Comparison of ENCODE assay signal across 8 mouse cellular contexts in the genomic region with DNA sequence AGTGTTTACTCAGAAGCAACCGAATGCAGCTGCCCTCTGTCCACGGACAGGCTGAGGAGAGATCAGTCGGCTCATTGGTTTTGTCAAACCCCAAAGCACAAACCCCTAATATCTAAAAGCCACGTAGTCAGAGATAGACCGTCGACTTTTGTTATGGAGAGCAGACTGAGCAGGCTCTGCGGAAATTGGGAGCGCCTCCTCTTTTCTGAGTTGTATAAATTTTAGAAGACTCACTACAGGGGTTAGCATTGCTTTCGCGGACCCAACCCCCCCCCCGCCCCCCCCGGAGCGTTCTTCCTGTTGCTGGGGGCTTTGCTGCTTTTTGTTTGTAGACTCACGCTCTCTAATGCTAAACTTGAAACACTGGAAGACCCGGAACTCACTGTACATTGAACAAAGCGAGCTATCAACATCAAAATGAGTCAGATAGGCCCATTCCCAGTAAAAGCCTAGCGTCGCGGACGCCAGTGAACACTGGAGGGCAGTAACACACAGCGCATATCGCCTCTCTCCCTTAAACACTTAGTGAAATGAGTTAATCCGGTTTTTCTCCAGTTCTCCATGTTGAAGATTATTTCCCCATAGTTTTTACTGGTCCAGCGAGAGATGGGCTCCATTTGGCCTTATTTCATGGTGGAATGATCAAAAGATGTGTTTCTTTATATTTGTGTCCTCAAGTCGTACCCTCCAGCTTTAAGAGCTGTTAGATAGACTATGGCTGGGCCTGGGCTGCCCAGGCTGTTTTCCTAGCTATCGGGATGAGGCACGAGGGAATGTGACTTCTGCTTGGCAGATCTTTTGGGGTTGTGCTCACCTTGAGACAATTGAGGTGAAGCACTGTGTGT. TPM values are rescaled to one million over a fixed set of nuclear protein-coding genes. Genes with fewer than 3 reads are reported as not detected.
DNase-seq lines count a peak whose midpoint lies in the region; ATAC-seq and TF ChIP-seq lines count a peak whose summit lies in the region.

No protein-coding gene starts in this region.

- intact Hi-C loops in left cerebral cortex, postnatal 36 days (cut with DNase I): loop anchor here (2.0 to 5.0 kb wide), 3 partner anchors 640 to 1385 kb away; no protein-coding TSS in a partner anchor

- H3K9me3 ChIP-seq in forebrain, embryonic 12.5 days: no peaks in the 10 kb centered on the region
- H3K9me3 ChIP-seq in intestine, postnatal 0 days (ENCODE audit: control insufficient read depth): no peaks in the 10 kb centered on the region
- no peaks in the 10 kb centered on the region for H3K9me3 ChIP-seq in midbrain, embryonic 16.5 days (replicated peaks; ENCODE audit: control insufficient read depth, low read length, poor library complexity, severe bottlenecking)

- H3K4me1 ChIP-seq in forebrain, embryonic 12.5 days: no peaks in the 10 kb centered on the region
- H3K4me1 ChIP-seq in intestine, postnatal 0 days (replicated peaks; ENCODE audit: control insufficient read depth, insufficient read depth, low read length): no peaks in the 10 kb centered on the region
- peaks cover 3% of the 10 kb centered on the region for H3K4me1 ChIP-seq in midbrain, embryonic 16.5 days (ENCODE audit: control insufficient read depth, insufficient read depth, low read length)
- no peaks in the 10 kb centered on the region for H3K4me1 ChIP-seq in thymus, adult 2 months (replicated peaks; ENCODE audit: control insufficient read depth, insufficient read depth, low read length)

- no peak overlapping the region for H3K9ac ChIP-seq in forebrain, embryonic 12.5 days
- H3K9ac ChIP-seq in intestine, postnatal 0 days (ENCODE audit: low read depth, low read length): no peak overlapping the region
- no peak overlapping the region for H3K9ac ChIP-seq in midbrain, embryonic 16.5 days (ENCODE audit: low read depth, low read length)

- no peak overlapping the region for H3K27ac ChIP-seq in forebrain, embryonic 12.5 days
- no peak overlapping the region for H3K27ac ChIP-seq in intestine, postnatal 0 days (ENCODE audit: low read depth, low read length)
- no peak overlapping the region for H3K27ac ChIP-seq in midbrain, embryonic 16.5 days (ENCODE audit: low read length)
- no peak overlapping the region for H3K27ac ChIP-seq in thymus, adult 2 months (ENCODE audit: control insufficient read depth, insufficient read depth, low read length)

- POLR2A ChIA-PET in Patski (lab: Charles Lee): no interaction called here

- in situ Hi-C loops in Patski (cut with MboI; ENCODE audit: low pct_unique_long_range_greater_than_20kb): no loop called here

- TF ChIP-seq CTCF in Patski (IDR thresholded peaks at IDR 0.05): peak; percentile 42
- peak; percentile 93 for TF ChIP-seq CTCF in intestine, postnatal 0 days (IDR thresholded peaks at IDR 0.05; ENCODE audit: low read depth)
- no peak for TF ChIP-seq CTCF in thymus, adult 2 months (IDR thresholded peaks at IDR 0.05; ENCODE audit: borderline replicate concordance, control insufficient read depth, extremely low read depth, insufficient read depth, low read length, poor library complexity)

- WGBS in forebrain, embryonic 12.5 days: 25% methylated on average over 27 of the region's 27 CpGs
- WGBS in intestine, postnatal 0 days: 28% methylated on average over 27 of the region's 27 CpGs
- 21% methylated on average over 27 of the region's 27 CpGs for WGBS in midbrain, embryonic 16.5 days
- 47% methylated on average over 27 of the region's 27 CpGs for WGBS in thymus, adult 2 months

- TF ChIP-seq POLR2A in thymus, adult 2 months (IDR thresholded peaks at IDR 0.05; ENCODE audit: control insufficient read depth, extremely low read depth, insufficient read depth, low read length, poor library complexity): no peak

- peak overlapping the region; percentile 31 for H3K4me2 ChIP-seq in forebrain, embryonic 12.5 days
- no peak overlapping the region for H3K4me2 ChIP-seq in intestine, postnatal 0 days (replicated peaks; ENCODE audit: low read depth)
- peak overlapping the region; percentile 44 for H3K4me2 ChIP-seq in midbrain, embryonic 16.5 days (ENCODE audit: low read length)

- no peak for ATAC-seq in Patski
- ATAC-seq in cerebellum, adult (ENCODE audit: insufficient number of reproducible peaks, low FRiP score, low TSS enrichment): peak; percentile 69
- peak; percentile 91 for ATAC-seq in forebrain, embryonic 12.5 days (ENCODE audit: low FRiP score)
- 0 out of 2 replicates have a peak, but pooled peaks have one; percentile 53 for ATAC-seq in intestine, postnatal 0 days
- peak; percentile 94 for ATAC-seq in midbrain, embryonic 16.5 days

- CTCF ChIA-PET in Patski (lab: Charles Lee): interaction anchor here (1.2 kb wide), 1 partner anchor 13 kb away, joined by 3 read pairs; no protein-coding TSS in a partner anchor

- DNase-seq in Patski (ENCODE audit: low read depth, low spot score): no peak
- DNase-seq in left cerebral cortex, postnatal 36 days (ENCODE audit: low spot score in 2 of 2): peak; percentile 21 to 47
- peak; percentile 69 for DNase-seq in testis, postnatal 10 days (ENCODE audit: low spot score)
- DNase-seq in thymus, adult 2 months: no peak

- no peaks in the 10 kb centered on the region for H3K36me3 ChIP-seq in forebrain, embryonic 12.5 days (replicated peaks)
- H3K36me3 ChIP-seq in intestine, postnatal 0 days (ENCODE audit: control insufficient read depth, insufficient read depth): no peaks in the 10 kb centered on the region
- H3K36me3 ChIP-seq in midbrain, embryonic 16.5 days (ENCODE audit: control insufficient read depth, insufficient read depth, low read length): no peaks in the 10 kb centered on the region
- H3K36me3 ChIP-seq in thymus, adult 2 months (ENCODE audit: control insufficient read depth, insufficient read depth, low read length): no peaks in the 10 kb centered on the region

- peaks cover 6% of the 10 kb centered on the region for H3K27me3 ChIP-seq in Patski
- H3K27me3 ChIP-seq in forebrain, embryonic 12.5 days: no peaks in the 10 kb centered on the region
- no peaks in the 10 kb centered on the region for H3K27me3 ChIP-seq in intestine, postnatal 0 days (replicated peaks; ENCODE audit: control insufficient read depth, insufficient read depth, low read length)
- H3K27me3 ChIP-seq in midbrain, embryonic 16.5 days (ENCODE audit: control insufficient read depth, insufficient read depth, low read depth, low read length): no peaks in the 10 kb centered on the region
- no peaks in the 10 kb centered on the region for H3K27me3 ChIP-seq in thymus, adult 2 months (ENCODE audit: control insufficient read depth, insufficient read depth, low read length)

- no peak overlapping the region for H3K4me3 ChIP-seq in forebrain, embryonic 12.5 days (replicated peaks)
- H3K4me3 ChIP-seq in intestine, postnatal 0 days (ENCODE audit: low read depth, low read length): no peak overlapping the region
- no peak overlapping the region for H3K4me3 ChIP-seq in midbrain, embryonic 16.5 days (ENCODE audit: low read depth, low read length)
- H3K4me3 ChIP-seq in thymus, adult 2 months (ENCODE audit: control insufficient read depth, insufficient read depth, low read length): no peak overlapping the region

RNA-seq across cellular contexts. Expression of a gene that starts 42.2 kb away (rescaled TPM):
- polyA plus RNA-seq in Patski (2021): 0.03 TPM
- 13.8 and 14.0 TPM in 2 replicates for polyA plus RNA-seq in forebrain, embryonic 12.5 days (2016; fragmentation: Nextera tagmentation; extraction: Ambion mirVana)
- 14.6 and 14.9 TPM in 2 replicates for polyA plus RNA-seq in intestine, postnatal 0 days (2015; fragmentation: Nextera tagmentation; extraction: Ambion mirVana)
- 100 to 1,000 TPM; 265 to 309 TPM for total RNA-seq in left cerebral cortex, postnatal 36 days (2021)
- polyA plus RNA-seq in midbrain, embryonic 16.5 days (2015; fragmentation: Nextera tagmentation; extraction: Ambion mirVana): 96.0 and 112 TPM in 2 replicates
- polyA plus RNA-seq in thymus, adult 2 months (2012; rRNA removed): 0.11 and 0.22 TPM in 2 replicates

Comparison
In these comparisons a context has a peak if more than half of its experiments do, and no peak if none do; other contexts are left out.
1. DNase-seq: peak in left cerebral cortex, postnatal 36 days (2 of 2) and testis, postnatal 10 days (single experiment); none in Patski (single experiment) and thymus, adult 2 months (single experiment).
2. RNA of a gene that starts 42.2 kb away (polyA plus RNA-seq): 96.0 to 112 TPM in midbrain, embryonic 16.5 days, 14.6 to 14.9 TPM in intestine, postnatal 0 days and 13.8 to 14.0 TPM in forebrain, embryonic 12.5 days; 0.11 to 0.22 TPM in thymus, adult 2 months and 0.03 TPM in Patski (single experiment); every median in the first group is over 10 times any median in the second.